Mouse (Mus musculus): Measurements from ENCODE around the gene Col3a1. TPM values are rescaled to one million over a fixed set of nuclear protein-coding genes. Genes with fewer than 3 reads are reported as not detected.

Col3a1 gene
- 291 and 293 TPM in 2 replicates for polyA plus RNA-seq (2016; fragmentation: Nextera tagmentation; extraction: Ambion mirVana)

DNA sequence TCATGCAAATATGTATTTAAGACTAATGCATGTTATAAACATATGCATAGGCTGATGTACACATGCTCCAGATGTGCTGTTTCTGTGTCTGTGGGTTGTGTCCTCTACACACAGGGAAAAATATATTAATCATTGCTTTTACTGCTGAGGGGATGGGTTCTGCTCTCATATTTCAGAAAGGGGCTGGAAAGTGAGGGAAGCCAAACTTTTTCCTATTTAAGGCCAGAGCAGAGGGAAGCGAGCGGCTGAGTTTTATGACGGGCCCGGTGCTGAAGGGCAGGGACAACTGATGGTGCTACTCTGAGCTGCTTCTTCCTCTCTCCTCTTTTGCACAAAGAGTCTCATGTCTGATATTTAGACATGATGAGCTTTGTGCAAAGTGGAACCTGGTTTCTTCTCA, at the start of gene Col3a1:
Gene Col3a1 (plus strand): TSS at position 151 of the 400 bp plus-strand sequence.
- peak within 1 kb of the TSS; percentile 36 for H3K4me3 ChIP-seq

GRCm38 (mm10) chr1:45269421-45269820, 41.9 kb upstream of the Col3a1 start:
- no peak overlapping the region for H3K4me3 ChIP-seq
- DNase-seq (ENCODE audit: extremely low spot score, low spot score), result no peak

More for the DNA sequence above, at the start of gene Col3a1:
- no peak for DNase-seq (ENCODE audit: extremely low spot score, low spot score)
- Histone ChIP-seq H3K9me3 (no peaks in the 10 kb centered on the region), H3K4me1 (peaks cover 10% of the 10 kb centered on the region), H3K36me3 (replicated peaks) (no peaks in the 10 kb centered on the region), H3K27me3 (ENCODE audit: poor library complexity, severe bottlenecking) (no peaks in the 10 kb centered on the region), H3K27ac (peak within 1 kb of the TSS; percentile 80)
- WGBS, result 76% methylated on average over 4 of the region's 4 CpGs

GRCm38 (mm10) chr1:45276006-45276539, 35.3 kb upstream of the Col3a1 start:
- H3K9me3 ChIP-seq, result no peaks in the 10 kb centered on the region
- H3K27ac ChIP-seq, result no peak overlapping the region
- no peaks in the 10 kb centered on the region for H3K4me1 ChIP-seq
- 56% methylated on average over 2 of the region's 2 CpGs for WGBS
- no peaks in the 10 kb centered on the region for H3K27me3 ChIP-seq (ENCODE audit: poor library complexity, severe bottlenecking)
- no peaks in the 10 kb centered on the region for H3K36me3 ChIP-seq (replicated peaks)
- DNase-seq (ENCODE audit: extremely low spot score, low spot score), result no peak
- H3K4me3 ChIP-seq, result no peak overlapping the region

More at GRCm38 (mm10) chr1:45269421-45269820, 41.9 kb upstream of the Col3a1 start:
- H3K27ac ChIP-seq, result no peak overlapping the region
- H3K36me3 ChIP-seq (replicated peaks), result no peaks in the 10 kb centered on the region
- H3K4me1 ChIP-seq, result no peaks in the 10 kb centered on the region
- H3K9me3 ChIP-seq, result no peaks in the 10 kb centered on the region
- H3K27me3 ChIP-seq (ENCODE audit: poor library complexity, severe bottlenecking), result no peaks in the 10 kb centered on the region

GRCm38 (mm10) chr1:45287954-45288353, 23.4 kb upstream of the Col3a1 start:
- Histone ChIP-seq H3K4me3 (no peak overlapping the region), H3K4me1 (no peaks in the 10 kb centered on the region), H3K27ac (no peak overlapping the region), H3K27me3 (ENCODE audit: poor library complexity, severe bottlenecking) (no peaks in the 10 kb centered on the region), H3K36me3 (replicated peaks) (no peaks in the 10 kb centered on the region), H3K9me3 (no peaks in the 10 kb centered on the region)
- no peak for DNase-seq (ENCODE audit: extremely low spot score, low spot score)
- WGBS, result 64% methylated on average over 1 of the region's 1 CpGs

GRCm38 (mm10) chr1:45290037-45290436, 21.3 kb upstream of the Col3a1 start:
- H3K36me3 ChIP-seq (replicated peaks), result no peaks in the 10 kb centered on the region
- H3K27ac ChIP-seq, result no peak overlapping the region
- no peaks in the 10 kb centered on the region for H3K4me1 ChIP-seq
- H3K27me3 ChIP-seq (ENCODE audit: poor library complexity, severe bottlenecking), result no peaks in the 10 kb centered on the region
- no peaks in the 10 kb centered on the region for H3K9me3 ChIP-seq
- DNase-seq (ENCODE audit: extremely low spot score, low spot score), result no peak
- 84% methylated on average over 4 of the region's 4 CpGs for WGBS
- H3K4me3 ChIP-seq, result no peak overlapping the region

DNA sequence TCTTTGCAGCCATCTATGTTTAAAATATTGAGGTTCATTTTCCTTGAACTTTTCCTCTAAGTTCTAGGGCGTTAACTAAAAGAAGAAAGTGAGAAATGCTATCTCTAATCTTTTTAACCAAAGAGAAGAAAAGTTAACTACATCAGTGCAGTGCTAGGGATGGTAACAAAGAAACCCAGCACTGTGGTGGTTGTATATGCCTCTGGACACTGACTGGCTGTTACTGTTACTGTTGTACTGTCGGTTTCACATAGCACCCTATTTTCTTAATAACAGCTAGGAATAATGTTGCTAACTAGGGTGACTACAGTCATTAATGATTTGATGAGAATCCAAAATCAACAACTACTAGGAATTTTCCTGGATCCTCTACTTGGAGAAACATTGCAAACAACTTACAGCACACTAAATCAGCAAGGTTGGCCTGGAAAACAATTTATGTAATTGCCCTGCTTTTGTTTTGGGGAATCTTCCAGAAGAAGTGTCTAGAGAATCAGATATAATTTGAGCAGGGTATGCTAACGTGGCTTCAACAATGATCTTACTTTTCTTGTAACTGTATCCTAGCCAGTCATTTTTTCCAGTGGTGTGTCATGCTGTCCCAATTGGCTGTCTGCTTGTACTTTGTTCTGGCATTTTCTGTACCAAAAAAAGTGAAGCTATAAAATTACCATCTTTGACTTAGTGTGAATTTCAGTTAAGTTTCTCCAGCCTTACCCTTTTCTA, 11.8 kb upstream of the Col3a1 start:
- Histone ChIP-seq H3K36me3 (replicated peaks) (no peaks in the 10 kb centered on the region), H3K27ac (no peak overlapping the region), H3K4me1 (no peaks in the 10 kb centered on the region), H3K9me3 (no peaks in the 10 kb centered on the region), H3K27me3 (ENCODE audit: poor library complexity, severe bottlenecking) (no peaks in the 10 kb centered on the region), H3K4me3 (no peak overlapping the region)
- no peak for DNase-seq (ENCODE audit: extremely low spot score, low spot score)
- 83% methylated on average over 3 of the region's 3 CpGs for WGBS

GRCm38 (mm10) chr1:45304273-45304672, 7.1 kb upstream of the Col3a1 start:
- Histone ChIP-seq H3K4me1 (no peaks in the 10 kb centered on the region), H3K27ac (no peak overlapping the region), H3K27me3 (ENCODE audit: poor library complexity, severe bottlenecking) (no peaks in the 10 kb centered on the region), H3K4me3 (no peak overlapping the region), H3K9me3 (no peaks in the 10 kb centered on the region), H3K36me3 (replicated peaks) (no peaks in the 10 kb centered on the region)
- no peak for DNase-seq (ENCODE audit: extremely low spot score, low spot score)
- 73% methylated on average over 1 of the region's 1 CpGs for WGBS

DNA sequence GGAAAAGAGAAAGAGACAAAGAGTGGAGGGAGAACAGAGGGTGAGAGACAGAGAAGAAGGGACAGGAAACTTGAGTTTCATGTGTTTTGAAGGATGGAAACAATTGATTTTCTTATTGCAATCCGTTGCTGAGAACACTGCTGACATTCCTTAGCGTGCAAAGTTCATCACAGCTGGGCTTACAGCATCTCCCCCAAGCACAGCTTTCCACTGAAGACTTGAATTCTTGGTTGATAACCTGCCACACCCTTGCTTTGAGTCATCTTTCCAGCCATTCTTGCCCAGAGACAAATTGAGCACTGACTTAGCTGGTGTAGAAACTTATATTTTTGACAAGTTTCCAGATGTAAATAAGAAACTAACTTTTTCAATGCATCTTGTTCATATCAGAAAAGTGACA, 2.3 kb upstream of the Col3a1 start:
- no peak overlapping the region for H3K4me3 ChIP-seq
- H3K9me3 ChIP-seq, result no peaks in the 10 kb centered on the region
- no peaks in the 10 kb centered on the region for H3K36me3 ChIP-seq (replicated peaks)
- H3K27me3 ChIP-seq (ENCODE audit: poor library complexity, severe bottlenecking), result no peaks in the 10 kb centered on the region
- DNase-seq (ENCODE audit: extremely low spot score, low spot score), result no peak
- 0 out of 2 replicates have a peak, but pooled peaks cover 4% of the 10 kb centered on the region for H3K4me1 ChIP-seq
- WGBS, result 80% methylated on average over 2 of the region's 2 CpGs
- H3K27ac ChIP-seq, result no peak overlapping the region

DNA sequence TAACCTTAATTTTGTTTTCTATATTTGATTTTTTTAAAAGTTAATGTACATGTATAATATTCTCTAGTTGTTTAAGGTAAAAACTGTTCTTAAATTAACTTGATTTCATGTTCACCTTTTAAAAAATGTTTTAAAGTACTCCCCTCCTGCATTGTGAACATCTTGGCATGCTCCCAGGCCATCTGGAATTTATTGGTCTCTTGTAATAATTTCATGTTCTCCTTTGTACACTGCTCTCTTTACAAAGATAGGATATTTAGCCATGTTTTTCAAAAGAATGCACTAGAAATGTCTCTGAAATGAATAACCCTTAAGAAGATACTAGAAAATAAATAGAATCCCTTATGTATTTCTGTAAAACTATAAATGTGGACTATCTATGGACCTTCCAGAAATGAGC, 624 bp downstream of the Col3a1 start:
- Histone ChIP-seq H3K9me3 (no peaks in the 10 kb centered on the region), H3K27ac (peak overlapping the region; percentile 80; the same call in 1 of the 2 replicates), H3K27me3 (ENCODE audit: poor library complexity, severe bottlenecking) (no peaks in the 10 kb centered on the region), H3K4me3 (peak overlapping the region; percentile 36), H3K4me1 (peaks cover 10% of the 10 kb centered on the region), H3K36me3 (replicated peaks) (no peaks in the 10 kb centered on the region)
- no peak for DNase-seq (ENCODE audit: extremely low spot score, low spot score)

GRCm38 (mm10) chr1:45312870-45313269, 1.5 kb downstream of the Col3a1 start:
- peak overlapping the region; percentile 80; the same call in 1 of the 2 replicates for H3K27ac ChIP-seq
- DNase-seq (ENCODE audit: extremely low spot score, low spot score), result no peak
- H3K4me1 ChIP-seq, result peaks cover 10% of the 10 kb centered on the region
- no peaks in the 10 kb centered on the region for H3K27me3 ChIP-seq (ENCODE audit: poor library complexity, severe bottlenecking)
- peak overlapping the region; percentile 36 for H3K4me3 ChIP-seq
- H3K9me3 ChIP-seq, result no peaks in the 10 kb centered on the region
- no peaks in the 10 kb centered on the region for H3K36me3 ChIP-seq (replicated peaks)

GRCm38 (mm10) chr1:45313696-45314295, 2.5 kb downstream of the Col3a1 start:
- Histone ChIP-seq H3K9me3 (no peaks in the 10 kb centered on the region), H3K27me3 (ENCODE audit: poor library complexity, severe bottlenecking) (no peaks in the 10 kb centered on the region), H3K36me3 (replicated peaks) (no peaks in the 10 kb centered on the region), H3K4me3 (peak overlapping the region; percentile 23), H3K27ac (peak overlapping the region; percentile 54), H3K4me1 (peaks cover 10% of the 10 kb centered on the region)
- WGBS, result 17% methylated on average over 5 of the region's 11 CpGs
- no peak for DNase-seq (ENCODE audit: extremely low spot score, low spot score)

DNA sequence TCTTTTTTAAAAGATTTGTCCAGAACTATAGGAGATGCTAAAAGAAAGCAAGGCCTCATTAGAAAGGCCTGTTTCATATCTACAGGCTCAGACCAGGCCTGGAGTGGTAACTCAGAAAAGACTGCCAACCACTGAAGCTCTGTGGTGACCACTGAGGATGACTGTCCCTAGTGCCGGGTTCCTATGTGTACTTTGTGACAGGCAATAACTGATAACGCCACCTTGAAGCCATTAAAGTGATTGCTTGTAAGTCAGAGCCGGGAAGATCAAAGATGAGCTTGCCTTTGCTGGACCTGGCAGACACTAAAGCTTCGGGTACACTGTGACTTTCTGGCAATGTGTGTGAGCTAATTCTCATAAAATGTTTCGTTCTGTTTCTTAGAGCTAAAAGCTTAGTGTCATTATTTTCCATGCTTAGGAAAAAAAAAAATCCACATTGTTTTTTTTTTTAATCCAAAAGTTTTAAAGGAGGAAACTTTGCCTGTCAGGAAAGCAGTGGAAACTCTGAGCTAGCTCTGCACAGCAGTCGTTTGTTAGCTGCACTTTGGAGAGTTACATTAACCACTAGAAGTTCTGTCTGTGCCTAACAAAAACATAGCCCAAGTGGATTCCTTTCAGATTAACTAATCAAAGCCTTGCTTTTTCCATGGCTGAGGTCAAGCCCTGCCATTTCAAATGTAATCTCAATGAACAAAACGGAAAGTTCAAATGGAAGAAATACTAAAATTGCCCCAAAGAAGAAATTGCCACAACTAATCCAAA, 4.6 kb downstream of the Col3a1 start:
- 45% methylated on average over 7 of the region's 7 CpGs for WGBS
- Histone ChIP-seq H3K27ac (peak overlapping the region; percentile 64), H3K36me3 (replicated peaks) (no peaks in the 10 kb centered on the region), H3K4me1 (peaks cover 10% of the 10 kb centered on the region), H3K4me3 (no peak overlapping the region), H3K27me3 (ENCODE audit: poor library complexity, severe bottlenecking) (no peaks in the 10 kb centered on the region), H3K9me3 (no peaks in the 10 kb centered on the region)
- DNase-seq (ENCODE audit: extremely low spot score, low spot score), result no peak

GRCm38 (mm10) chr1:45318241-45318640, 6.9 kb downstream of the Col3a1 start:
- Histone ChIP-seq H3K4me1 (peaks cover 6% of the 10 kb centered on the region), H3K4me3 (no peak overlapping the region), H3K9me3 (no peaks in the 10 kb centered on the region), H3K36me3 (replicated peaks) (no peaks in the 10 kb centered on the region), H3K27ac (no peak overlapping the region), H3K27me3 (ENCODE audit: poor library complexity, severe bottlenecking) (no peaks in the 10 kb centered on the region)
- no peak for DNase-seq (ENCODE audit: extremely low spot score, low spot score)
- 86% methylated on average over 1 of the region's 1 CpGs for WGBS
